Mouse (Mus musculus) heart, embryonic 12.5 days (tissue): ENCODE measurements at regions not wholly inside any gene's neighbourhood (a gene's known extent, or its start where the extent isn't known, plus 50 kb on each side); places are given as distances from the start of the nearest gene placed in this dataset.

Source experiments
- ATAC-seq: fragments of 200-750 bp; cut with Nextera tagmentation; 2 replicates; pipeline ENCODE4 v1.8.0; 2017; ENCODE audit warnings: moderate TSS enrichment, moderate library complexity; ENCODE audit not compliant: insufficient number of reproducible peaks, low FRiP score
- H3K27ac ChIP-seq: fragments of 300-500 bp; sonication (generic); 2 replicates; pipeline ENCODE4 v1.5.1; 2016; ENCODE audit warnings: mild to moderate bottlenecking, moderate library complexity; ENCODE audit not compliant: poor library complexity, severe bottlenecking
- H3K27me3 ChIP-seq: fragments of 300-500 bp; sonication (generic); replicated peaks from 2 replicates; pipeline ENCODE4 v1.6.1; 2016; ENCODE audit warnings: mild to moderate bottlenecking, moderate library complexity
- H3K36me3 ChIP-seq: fragments of 300-500 bp; sonication (generic); 2 replicates; pipeline ENCODE4 v1.6.1; 2016; ENCODE audit warnings: mild to moderate bottlenecking, moderate library complexity
- H3K4me1 ChIP-seq: fragments of 300-500 bp; sonication (generic); replicated peaks from 2 replicates; pipeline ENCODE4 v1.6.1; 2016; ENCODE audit warnings: mild to moderate bottlenecking
- H3K4me2 ChIP-seq: fragments of 300-500 bp; sonication (generic); 2 replicates; pipeline ENCODE4 v1.6.1; 2016; ENCODE audit warnings: mild to moderate bottlenecking, moderate library complexity
- H3K4me3 ChIP-seq: fragments of 300-500 bp; sonication (generic); 2 replicates; pipeline ENCODE4 v1.5.1; 2016; ENCODE audit warnings: mild to moderate bottlenecking
- H3K9ac ChIP-seq: fragments of 300-500 bp; sonication (generic); 2 replicates; pipeline ENCODE4 v1.6.1; 2016; ENCODE audit warnings: mild to moderate bottlenecking, moderate library complexity
- H3K9me3 ChIP-seq: fragments of 300-500 bp; sonication (generic); replicated peaks from 2 replicates; pipeline ENCODE4 v1.6.1; 2016; ENCODE audit warnings: mild to moderate bottlenecking, moderate library complexity
- WGBS: fragments of 180-500 bp; shearing (Covaris S2); methylation state at CpG from one replicate; pipeline ENCODE4 v1.1.7; 2016; 5-methylcytosine and 5-hydroxymethylcytosine counted together

DNA sequence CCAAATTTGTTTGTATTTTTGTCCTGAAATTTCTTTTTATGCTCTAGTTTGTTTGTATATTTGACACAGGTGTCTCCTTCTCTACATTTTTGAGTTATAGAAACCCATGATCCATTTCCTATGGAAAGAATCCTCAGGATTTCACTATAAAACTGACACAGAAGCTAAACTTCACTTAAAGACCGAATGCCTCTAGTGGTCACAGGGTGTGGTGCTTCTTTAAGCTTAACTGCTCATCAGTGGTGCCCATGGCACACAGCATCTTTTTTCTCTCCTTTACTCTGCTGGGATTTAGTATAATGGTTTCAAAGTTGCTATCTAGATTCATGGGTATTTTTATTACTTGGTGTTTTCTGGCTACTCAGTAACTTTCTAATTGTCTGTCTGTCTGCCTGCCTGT is 79.9 kb upstream of the Hdac4 start:
- H3K4me3 ChIP-seq: no peak overlapping the region
- no peak overlapping the region for H3K27ac ChIP-seq
- peaks cover 7% of the 10 kb centered on the region for H3K4me1 ChIP-seq
- no peaks in the 10 kb centered on the region for H3K27me3 ChIP-seq
- H3K9ac ChIP-seq: no peak overlapping the region
- WGBS: 63% methylated on average over 1 of the region's 1 CpGs
- H3K36me3 ChIP-seq: no peaks in the 10 kb centered on the region
- no peak for ATAC-seq
- peaks cover 6% of the 10 kb centered on the region; the same call in 1 of the 2 replicates for H3K9me3 ChIP-seq
- H3K4me2 ChIP-seq: no peak overlapping the region

DNA sequence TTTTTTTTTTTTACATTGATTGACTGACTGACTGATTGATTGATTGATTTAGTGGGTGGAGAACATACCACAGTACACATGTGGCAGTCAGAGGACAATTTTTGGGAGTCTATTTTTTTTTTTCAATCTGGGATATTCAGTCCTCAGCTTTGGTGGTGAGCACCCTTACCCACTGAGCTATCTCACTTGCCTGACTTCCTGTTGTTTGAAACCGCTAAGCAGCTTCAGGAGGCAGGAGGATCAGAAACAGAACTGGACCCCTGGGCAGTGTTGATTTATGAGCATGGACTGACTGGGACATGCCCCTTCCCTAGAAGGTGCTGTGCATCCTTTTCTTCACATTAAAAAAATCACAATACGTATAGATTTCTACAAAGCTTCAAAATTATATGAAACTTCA is 78.3 kb upstream of the Hdac4 start:
- H3K27me3 ChIP-seq: no peaks in the 10 kb centered on the region
- no peak overlapping the region for H3K4me2 ChIP-seq
- H3K27ac ChIP-seq: no peak overlapping the region
- WGBS: 68% methylated on average over 2 of the region's 2 CpGs
- H3K9ac ChIP-seq: no peak overlapping the region
- H3K4me1 ChIP-seq: peaks cover 12% of the 10 kb centered on the region
- H3K4me3 ChIP-seq: no peak overlapping the region
- no peak for ATAC-seq
- no peaks in the 10 kb centered on the region for H3K36me3 ChIP-seq
- peaks cover 6% of the 10 kb centered on the region; the same call in 1 of the 2 replicates for H3K9me3 ChIP-seq

DNA sequence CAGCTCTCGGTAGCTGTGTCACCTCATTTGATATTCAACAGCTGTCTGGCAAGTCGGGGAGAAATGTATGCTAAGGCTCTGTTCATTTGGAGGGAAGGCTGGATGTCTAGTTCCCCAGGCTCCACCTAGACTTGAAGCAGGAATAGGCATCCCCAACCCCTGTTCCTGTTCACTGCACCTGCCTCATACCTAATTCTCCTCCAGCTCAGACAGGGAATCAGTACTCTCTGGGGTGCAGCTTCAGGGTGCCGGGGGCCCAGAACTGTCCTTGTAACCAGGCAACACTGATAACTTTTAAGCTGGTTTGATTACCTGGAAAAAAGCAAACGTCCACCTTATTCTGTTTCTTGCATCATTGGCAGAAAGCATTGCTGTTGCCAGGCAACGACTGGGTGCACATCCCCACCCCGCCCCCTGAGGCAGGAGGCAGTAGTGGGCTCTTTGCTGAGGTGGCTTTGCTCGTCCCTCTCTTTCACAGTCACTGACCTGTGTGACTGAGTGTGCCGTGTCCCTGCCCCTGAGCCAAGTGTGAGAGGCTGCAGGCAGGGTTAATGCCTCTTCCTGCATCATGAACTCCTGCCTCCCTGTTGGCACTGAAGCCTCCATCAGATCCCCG is 76.3 kb upstream of the Hdac4 start:
- Histone ChIP-seq H3K27me3 (no peaks in the 10 kb centered on the region), H3K4me1 (peaks cover 12% of the 10 kb centered on the region), H3K4me2 (no peak overlapping the region), H3K4me3 (no peak overlapping the region), H3K9ac (no peak overlapping the region), H3K27ac (no peak overlapping the region), H3K9me3 (peaks cover 6% of the 10 kb centered on the region; the same call in 1 of the 2 replicates), H3K36me3 (no peaks in the 10 kb centered on the region)
- no peak for ATAC-seq
- 66% methylated on average over 9 of the region's 9 CpGs for WGBS

DNA sequence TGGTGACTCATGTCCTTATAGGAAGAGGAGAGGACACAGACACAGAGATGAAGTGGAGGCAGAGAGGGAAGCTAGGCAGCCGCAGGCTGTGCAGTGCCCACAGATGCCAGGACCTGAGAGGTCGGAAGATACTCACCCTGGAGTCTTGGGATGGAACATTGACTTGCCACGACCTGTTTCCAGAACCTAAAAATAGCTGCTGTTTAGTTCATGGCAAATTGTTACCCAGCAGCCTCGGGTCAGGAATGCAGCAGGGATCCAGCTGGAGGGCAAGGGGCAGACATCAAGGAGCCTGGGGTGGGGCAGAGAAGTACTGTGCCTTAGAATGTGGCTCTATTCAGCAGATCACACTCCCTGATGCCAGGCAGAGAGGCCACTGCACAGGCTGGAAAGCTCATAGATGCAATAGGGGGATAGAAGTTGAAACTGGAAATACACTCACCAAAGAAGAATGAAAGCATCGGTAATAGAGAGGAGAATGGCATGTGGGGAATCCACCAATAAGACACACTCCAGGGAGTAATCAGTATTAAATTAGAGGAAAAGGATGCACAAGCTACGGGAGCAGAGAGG is 75.1 kb upstream of the Hdac4 start:
- Histone ChIP-seq H3K9me3 (peaks cover 6% of the 10 kb centered on the region; the same call in 1 of the 2 replicates), H3K4me1 (peaks cover 12% of the 10 kb centered on the region), H3K4me2 (no peak overlapping the region; the same call in 1 of the 2 replicates), H3K27me3 (no peaks in the 10 kb centered on the region), H3K27ac (no peak overlapping the region), H3K9ac (no peak overlapping the region), H3K4me3 (no peak overlapping the region), H3K36me3 (no peaks in the 10 kb centered on the region)
- WGBS: 31% methylated on average over 6 of the region's 6 CpGs
- ATAC-seq: no peak

DNA sequence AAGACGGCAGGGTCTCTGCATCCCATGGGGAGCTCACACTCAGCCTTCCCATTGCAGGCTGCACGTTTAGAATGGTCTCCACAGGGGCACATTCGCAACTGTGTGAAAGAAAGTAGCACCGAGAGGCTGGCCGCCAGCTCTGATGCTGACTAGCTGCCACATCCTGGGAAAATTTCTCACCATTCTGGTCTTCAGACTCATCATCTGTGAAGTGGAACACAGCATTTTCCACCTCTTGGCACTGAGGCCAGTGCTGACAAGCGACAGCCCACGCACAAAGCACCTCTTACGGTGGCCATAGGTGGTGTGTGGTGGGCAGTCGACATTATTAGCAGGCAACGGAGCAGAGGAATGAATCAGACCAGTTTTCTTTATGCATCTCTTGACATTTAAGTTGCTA is 74.0 kb upstream of the Hdac4 start:
- H3K36me3 ChIP-seq: no peaks in the 10 kb centered on the region
- H3K27ac ChIP-seq: no peak overlapping the region
- no peaks in the 10 kb centered on the region for H3K27me3 ChIP-seq
- H3K4me3 ChIP-seq: no peak overlapping the region
- H3K4me2 ChIP-seq: no peak overlapping the region
- no peak for ATAC-seq
- 62% methylated on average over 10 of the region's 10 CpGs for WGBS
- no peak overlapping the region for H3K9ac ChIP-seq
- peaks cover 12% of the 10 kb centered on the region for H3K4me1 ChIP-seq
- H3K9me3 ChIP-seq: peaks cover 6% of the 10 kb centered on the region; the same call in 1 of the 2 replicates

DNA sequence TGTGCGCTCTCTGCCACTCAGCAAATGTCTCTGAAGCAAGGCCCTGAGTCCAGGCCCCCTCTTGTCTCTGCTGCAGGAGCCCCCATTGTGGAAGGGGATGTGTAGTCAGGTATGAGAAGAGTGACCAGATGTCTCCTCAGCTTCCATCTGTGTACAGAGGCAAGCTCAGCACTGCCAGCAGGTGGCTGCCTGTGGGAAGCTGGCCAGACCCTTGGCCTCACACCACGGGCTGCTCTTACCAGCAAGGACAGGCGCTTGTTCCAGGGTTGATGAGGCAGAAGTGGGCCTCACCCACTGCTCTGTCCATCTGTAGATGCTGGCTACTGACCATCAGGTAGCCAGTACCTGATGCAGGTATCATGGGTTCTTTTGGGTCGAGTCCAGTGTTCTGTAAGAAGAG is 69.4 kb upstream of the Hdac4 start:
- Histone ChIP-seq H3K36me3 (no peaks in the 10 kb centered on the region), H3K27me3 (no peaks in the 10 kb centered on the region), H3K4me1 (peaks cover 4% of the 10 kb centered on the region; the same call in 1 of the 2 replicates), H3K4me2 (no peak overlapping the region), H3K27ac (no peak overlapping the region), H3K9ac (no peak overlapping the region), H3K4me3 (no peak overlapping the region), H3K9me3 (no peaks in the 10 kb centered on the region)
- 71% methylated on average over 4 of the region's 4 CpGs for WGBS
- ATAC-seq: no peak

DNA sequence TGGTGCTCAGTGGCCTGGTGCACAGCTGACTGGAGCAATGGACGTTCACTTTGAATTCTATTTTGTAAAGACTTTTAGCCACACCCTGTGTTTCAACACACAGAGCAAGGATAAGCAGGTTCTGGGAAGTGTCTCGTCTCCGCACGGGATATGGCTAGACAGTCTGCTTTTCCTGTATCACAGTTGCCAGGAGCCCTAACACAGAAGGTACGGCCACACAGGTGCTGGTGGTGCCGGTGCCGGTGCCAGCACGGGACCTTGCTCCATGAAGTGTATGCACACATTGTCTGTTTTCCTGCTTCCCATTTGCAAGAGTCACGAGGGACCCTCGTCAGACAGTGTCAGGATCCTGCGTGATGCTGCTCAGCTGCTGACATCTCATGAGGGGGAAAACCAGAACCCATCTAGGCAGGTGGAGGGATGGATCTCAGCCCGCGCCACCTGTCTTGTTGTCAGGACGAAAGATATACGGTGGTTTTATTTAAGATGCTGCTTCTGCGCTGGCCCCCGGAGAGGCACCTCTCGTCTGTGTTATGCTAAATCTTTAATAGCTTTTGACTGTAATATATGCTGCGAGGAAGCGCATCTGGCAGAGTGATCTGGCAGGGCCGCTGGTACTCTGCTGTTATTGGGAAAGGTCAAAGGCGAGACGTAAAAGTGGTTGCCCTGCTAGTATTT is 64.4 kb upstream of the Hdac4 start:
- Histone ChIP-seq H3K4me1 (0 out of 2 replicates have a peak, but pooled peaks cover 3% of the 10 kb centered on the region), H3K9ac (no peak overlapping the region), H3K9me3 (no peaks in the 10 kb centered on the region), H3K4me3 (no peak overlapping the region), H3K36me3 (no peaks in the 10 kb centered on the region), H3K4me2 (no peak overlapping the region), H3K27ac (no peak overlapping the region), H3K27me3 (no peaks in the 10 kb centered on the region)
- ATAC-seq: no peak
- 80% methylated on average over 23 of the region's 23 CpGs for WGBS

DNA sequence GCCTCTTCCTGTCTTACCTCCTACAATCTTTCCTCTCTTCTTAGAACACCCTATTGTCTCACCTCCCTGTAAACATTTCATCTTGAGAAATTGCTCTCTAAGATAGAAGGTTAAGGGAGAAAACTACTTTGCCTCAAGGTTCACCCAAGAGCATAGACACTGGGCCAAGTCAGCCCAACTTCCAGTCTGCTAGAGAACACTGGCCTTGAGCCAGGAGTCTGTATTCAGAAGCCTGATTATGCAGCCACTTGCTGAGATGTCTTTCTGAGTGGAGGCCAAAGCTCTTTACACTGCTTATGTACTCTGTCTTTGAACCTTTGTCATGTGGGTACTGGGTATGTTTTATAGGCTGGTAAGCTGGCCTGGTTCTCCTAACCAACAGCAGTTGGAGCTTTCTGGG is 62.5 kb upstream of the Hdac4 start:
- Histone ChIP-seq H3K4me1 (no peaks in the 10 kb centered on the region), H3K9me3 (no peaks in the 10 kb centered on the region), H3K4me3 (no peak overlapping the region), H3K4me2 (no peak overlapping the region), H3K27me3 (no peaks in the 10 kb centered on the region), H3K27ac (no peak overlapping the region), H3K36me3 (no peaks in the 10 kb centered on the region), H3K9ac (no peak overlapping the region)
- no peak for ATAC-seq

DNA sequence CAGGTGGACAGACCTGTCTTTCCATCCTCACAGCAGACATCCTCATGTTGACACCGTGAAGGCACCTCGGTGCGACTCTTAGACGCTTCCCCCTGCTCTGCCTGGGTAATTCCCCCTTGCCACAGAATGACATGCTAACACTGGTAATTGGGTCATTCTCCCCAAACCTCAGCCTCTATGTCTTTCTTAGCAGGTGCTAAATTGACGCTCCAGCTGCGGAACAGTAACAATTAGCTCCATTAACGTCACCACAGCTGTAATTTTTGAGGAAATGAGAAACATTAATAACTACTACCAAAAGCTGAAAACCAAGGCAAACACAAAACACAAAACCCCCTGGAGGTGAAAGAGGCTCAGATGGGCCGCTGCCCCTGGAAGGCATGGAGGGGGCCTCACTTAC is 57.6 kb upstream of the Hdac4 start:
- no peak overlapping the region for H3K27ac ChIP-seq
- 0 out of 2 replicates have a peak, but pooled peaks cover 11% of the 10 kb centered on the region for H3K27me3 ChIP-seq
- WGBS: 80% methylated on average over 8 of the region's 8 CpGs
- 0 out of 2 replicates have a peak, but pooled peaks cover 3% of the 10 kb centered on the region for H3K4me1 ChIP-seq
- H3K9ac ChIP-seq: no peak overlapping the region
- H3K9me3 ChIP-seq: no peaks in the 10 kb centered on the region
- no peak for ATAC-seq
- H3K36me3 ChIP-seq: no peaks in the 10 kb centered on the region
- H3K4me3 ChIP-seq: no peak overlapping the region
- no peak overlapping the region for H3K4me2 ChIP-seq

DNA sequence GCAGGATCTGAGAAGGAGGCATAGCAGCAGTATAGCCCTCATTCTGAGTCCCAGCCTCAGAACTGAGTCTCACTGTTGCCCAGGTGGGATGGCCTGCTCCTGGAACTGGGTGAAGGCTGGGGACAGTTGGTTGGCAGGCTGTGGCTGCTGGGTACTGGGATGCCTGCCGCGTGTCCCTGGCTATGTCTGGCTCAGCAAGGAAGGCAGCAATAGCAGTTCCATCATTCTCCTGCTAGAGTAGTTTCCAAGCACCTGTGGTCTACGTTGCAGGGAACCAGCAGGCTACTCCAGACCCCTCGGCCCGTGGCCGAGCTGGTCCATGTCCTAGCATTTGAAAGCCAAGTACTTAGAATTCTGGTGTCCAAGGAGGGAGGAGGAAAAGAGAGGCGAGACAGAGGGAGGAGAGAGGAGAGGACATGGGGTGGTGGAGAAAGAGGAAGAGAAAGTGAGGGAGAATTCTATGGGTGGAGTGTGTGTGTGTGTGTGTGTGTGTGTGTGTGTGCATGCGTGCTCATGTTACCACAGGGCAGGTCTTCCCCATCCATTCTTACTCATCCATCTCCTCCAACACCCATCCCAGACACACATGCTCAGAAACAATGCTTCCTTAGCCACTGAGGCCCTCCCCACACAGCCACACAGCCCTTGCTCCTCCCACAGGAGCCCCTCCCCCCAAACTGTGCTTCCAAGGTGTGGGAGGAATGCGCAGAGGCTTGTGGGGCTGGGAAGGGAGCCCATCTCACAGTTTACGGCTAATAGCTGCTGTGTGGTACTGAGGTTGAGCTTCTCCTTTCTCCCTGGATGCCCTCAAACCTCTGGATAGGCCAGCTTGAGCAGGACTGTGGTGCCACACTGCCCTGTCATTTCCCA is 55.3 kb upstream of the Hdac4 start:
- no peak for ATAC-seq
- Histone ChIP-seq H3K27me3 (0 out of 2 replicates have a peak, but pooled peaks cover 11% of the 10 kb centered on the region), H3K36me3 (no peaks in the 10 kb centered on the region), H3K27ac (no peak overlapping the region), H3K4me3 (no peak overlapping the region), H3K9ac (no peak overlapping the region), H3K4me2 (no peak overlapping the region), H3K9me3 (no peaks in the 10 kb centered on the region), H3K4me1 (0 out of 2 replicates have a peak, but pooled peaks cover 3% of the 10 kb centered on the region)
- WGBS: 71% methylated on average over 10 of the region's 10 CpGs
